Mouse (Mus musculus) thymus, adult 2 months (tissue): ENCODE measurements around the gene Pyy. TPM values are rescaled to one million over a fixed set of nuclear protein-coding genes. Genes with fewer than 3 reads are reported as not detected.
A peak's percentile ranks its signal among the peaks of the same experiment; 100 is the strongest.

Experiments
- DNase-seq: peaks from one replicate; pipeline ENCODE4 v3.0.0; 2021
- H3K27ac ChIP-seq: fragments of 200-500 bp; 2 replicates; pipeline ENCODE4 v1.5.1; 2012; ENCODE audit warnings: low read length, control low read depth; ENCODE audit not compliant: control insufficient read depth, insufficient read depth
- H3K27me3 ChIP-seq: fragments of 200-500 bp; 2 replicates; pipeline ENCODE4 v1.6.1; 2012; ENCODE audit warnings: mild to moderate bottlenecking, low read length, moderate library complexity, mixed read lengths; ENCODE audit not compliant: control insufficient read depth, insufficient read depth
- H3K36me3 ChIP-seq: fragments of 200-500 bp; 2 replicates; pipeline ENCODE4 v1.6.1; 2012; ENCODE audit warnings: mild to moderate bottlenecking, low read length, moderate library complexity; ENCODE audit not compliant: control insufficient read depth, insufficient read depth
- H3K4me1 ChIP-seq: fragments of 200-500 bp; replicated peaks from 2 replicates; pipeline ENCODE4 v1.6.1; 2012; ENCODE audit warnings: low read length; ENCODE audit not compliant: control insufficient read depth, insufficient read depth
- H3K4me3 ChIP-seq: fragments of 200-500 bp; 2 replicates; pipeline ENCODE4 v1.5.1; 2012; ENCODE audit warnings: mild to moderate bottlenecking, low read length, control low read depth, moderate library complexity; ENCODE audit not compliant: control insufficient read depth, insufficient read depth
- CTCF ChIP-seq: fragments of 200-500 bp; IDR thresholded peaks from 2 replicates; pipeline ENCODE4 v1.5.1; 2012; ENCODE audit warnings: mild to moderate bottlenecking, control low read depth, low read length, moderate library complexity, borderline replicate concordance; ENCODE audit not compliant: control insufficient read depth, poor library complexity, insufficient read depth; ENCODE audit errors: extremely low read depth
- POLR2A ChIP-seq: fragments of 200-500 bp; IDR thresholded peaks from 2 replicates; pipeline ENCODE4 v1.6.1; 2012; ENCODE audit warnings: mild to moderate bottlenecking, low read length, control low read depth, moderate library complexity; ENCODE audit not compliant: control insufficient read depth, poor library complexity, insufficient read depth; ENCODE audit errors: extremely low read depth
- WGBS: fragments of 180-500 bp; shearing (Covaris S2); methylation state at CpG from one replicate; pipeline ENCODE4 v1.1.7; 2018; 5-methylcytosine and 5-hydroxymethylcytosine counted together
- polyA plus RNA-seq: library from polyadenylated mRNA; depleted of rRNA; stranded (reverse); fragments of >200 nt; gene quantifications from 2 replicates; pipeline ENCODE4 v1.2.3, GENCODE M21; 2012

Gene Pyy
- polyA plus RNA-seq, 1 experiment, result 53.2 TPM

DNA sequence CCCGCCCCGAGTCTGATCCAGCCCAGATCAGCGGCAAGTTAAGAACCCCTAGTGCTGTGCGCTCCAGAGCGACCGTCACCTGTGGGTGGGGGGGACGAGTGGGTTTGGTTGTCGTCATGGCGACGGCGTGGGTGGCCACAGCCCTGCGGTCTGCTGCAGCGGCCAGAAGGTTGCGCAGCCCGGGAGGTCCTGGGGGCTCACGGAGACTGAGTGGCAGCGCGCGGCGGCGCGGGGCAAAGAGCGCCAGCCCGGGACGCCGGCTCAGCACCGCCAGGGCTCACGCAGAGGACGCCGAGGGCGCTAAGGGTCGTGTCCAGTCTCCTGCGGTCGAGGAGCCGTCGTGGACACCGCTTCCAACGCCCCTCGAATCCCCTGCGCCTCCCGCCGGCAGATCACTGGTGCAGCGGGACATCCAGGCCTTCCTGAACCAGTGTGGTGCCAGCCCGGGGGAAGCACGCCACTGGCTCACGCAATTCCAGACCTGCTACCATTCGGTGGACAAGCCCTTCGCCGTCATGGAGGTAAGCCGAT is 37.9 kb upstream of the Pyy start, which contains the start of gene Nags:
TSS of gene Nags (plus strand) at position 43 of the 531 bp plus-strand sequence.
- WGBS, result 5% methylated on average over 50 of the region's 50 CpGs
- Histone ChIP-seq H3K27me3 (peaks cover 17% of the 10 kb centered on the region), H3K4me1 (no peaks in the 10 kb centered on the region), H3K36me3 (no peaks in the 10 kb centered on the region), H3K4me3 (no peak within 1 kb of the TSS), H3K27ac (no peak within 1 kb of the TSS)
- TF ChIP-seq CTCF, result no peak
- DNase-seq, result no peak

DNA sequence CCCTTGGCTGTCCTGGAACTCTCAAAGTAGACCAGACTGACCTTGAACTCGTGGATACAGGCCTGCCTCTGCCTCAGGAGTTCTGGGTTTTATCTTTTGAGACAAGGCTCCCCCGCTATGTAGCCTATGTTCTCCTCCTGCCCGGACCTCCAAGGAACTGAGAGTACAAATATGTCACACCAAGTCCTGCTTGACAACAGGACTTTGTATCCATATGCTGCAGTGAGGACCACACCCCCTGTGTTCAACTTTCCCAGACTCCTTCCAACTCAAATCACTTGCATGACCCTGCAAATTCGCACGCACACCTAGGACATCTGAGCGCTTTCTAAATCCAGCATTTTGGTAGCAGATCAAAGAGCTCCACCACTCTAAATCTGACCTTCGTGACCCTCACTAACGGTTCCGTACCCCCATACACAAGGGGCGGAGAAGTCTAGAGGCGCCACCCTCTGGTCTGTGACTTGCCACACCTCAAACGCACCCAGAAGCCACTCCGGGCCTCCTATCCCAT is 37.4 kb upstream of the Pyy start:
- Histone ChIP-seq H3K27me3 (peaks cover 17% of the 10 kb centered on the region), H3K36me3 (no peaks in the 10 kb centered on the region), H3K27ac (no peak overlapping the region), H3K4me3 (no peak overlapping the region), H3K4me1 (no peaks in the 10 kb centered on the region)
- TF ChIP-seq POLR2A (no peak), CTCF (no peak)
- no peak for DNase-seq
- 32% methylated on average over 13 of the region's 13 CpGs for WGBS

DNA sequence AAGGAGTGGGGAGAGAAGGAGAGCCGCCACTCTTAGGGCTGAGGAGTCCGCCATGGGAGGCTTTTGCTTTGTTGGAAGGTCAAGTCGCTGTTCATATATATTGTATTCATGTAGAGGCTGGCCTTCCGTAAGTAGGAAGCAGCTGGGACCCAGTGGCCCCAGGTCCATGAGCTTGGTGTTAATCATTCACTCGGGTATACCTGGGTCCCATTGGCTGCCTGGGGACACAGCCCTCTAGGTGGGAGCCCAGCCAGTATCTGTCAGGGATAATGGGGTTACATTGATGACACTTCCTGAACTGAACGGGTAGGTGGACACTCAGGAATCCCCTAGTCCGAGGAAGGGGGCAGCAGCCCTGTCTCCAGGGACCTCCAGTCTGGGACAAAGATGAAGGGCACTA is 34.7 kb upstream of the Pyy start:
- Histone ChIP-seq H3K27ac (no peak overlapping the region), H3K27me3 (peaks cover 14% of the 10 kb centered on the region), H3K4me3 (no peak overlapping the region), H3K36me3 (no peaks in the 10 kb centered on the region), H3K4me1 (no peaks in the 10 kb centered on the region)
- WGBS, result 76% methylated on average over 7 of the region's 7 CpGs
- TF ChIP-seq POLR2A (no peak), CTCF (no peak)
- DNase-seq, result no peak

- Histone ChIP-seq H3K27ac (no peak overlapping the region), H3K4me1 (no peaks in the 10 kb centered on the region), H3K4me3 (no peak overlapping the region), H3K36me3 (no peaks in the 10 kb centered on the region), H3K27me3 (peaks cover 8% of the 10 kb centered on the region)
- 2% methylated on average over 5 of the region's 5 CpGs for WGBS
- DNase-seq, result peak; percentile 59
- no peak for TF ChIP-seq CTCF
- no peak for TF ChIP-seq POLR2A
Measured at GRCm38 (mm10) chr11:102140508-102140907, 32.9 kb upstream of the Pyy start.

GRCm38 (mm10) chr11:102138447-102138740 is 30.8 kb upstream of the Pyy start:
- H3K27ac ChIP-seq, result no peak overlapping the region
- TF ChIP-seq POLR2A (no peak), CTCF (peak; percentile 81)
- no peaks in the 10 kb centered on the region for H3K4me1 ChIP-seq
- H3K36me3 ChIP-seq, result no peaks in the 10 kb centered on the region
- H3K4me3 ChIP-seq, result no peak overlapping the region
- DNase-seq, result peak; percentile 55
- WGBS, result 1% methylated on average over 18 of the region's 18 CpGs
- no peaks in the 10 kb centered on the region; the same call in 1 of the 2 replicates for H3K27me3 ChIP-seq

DNA sequence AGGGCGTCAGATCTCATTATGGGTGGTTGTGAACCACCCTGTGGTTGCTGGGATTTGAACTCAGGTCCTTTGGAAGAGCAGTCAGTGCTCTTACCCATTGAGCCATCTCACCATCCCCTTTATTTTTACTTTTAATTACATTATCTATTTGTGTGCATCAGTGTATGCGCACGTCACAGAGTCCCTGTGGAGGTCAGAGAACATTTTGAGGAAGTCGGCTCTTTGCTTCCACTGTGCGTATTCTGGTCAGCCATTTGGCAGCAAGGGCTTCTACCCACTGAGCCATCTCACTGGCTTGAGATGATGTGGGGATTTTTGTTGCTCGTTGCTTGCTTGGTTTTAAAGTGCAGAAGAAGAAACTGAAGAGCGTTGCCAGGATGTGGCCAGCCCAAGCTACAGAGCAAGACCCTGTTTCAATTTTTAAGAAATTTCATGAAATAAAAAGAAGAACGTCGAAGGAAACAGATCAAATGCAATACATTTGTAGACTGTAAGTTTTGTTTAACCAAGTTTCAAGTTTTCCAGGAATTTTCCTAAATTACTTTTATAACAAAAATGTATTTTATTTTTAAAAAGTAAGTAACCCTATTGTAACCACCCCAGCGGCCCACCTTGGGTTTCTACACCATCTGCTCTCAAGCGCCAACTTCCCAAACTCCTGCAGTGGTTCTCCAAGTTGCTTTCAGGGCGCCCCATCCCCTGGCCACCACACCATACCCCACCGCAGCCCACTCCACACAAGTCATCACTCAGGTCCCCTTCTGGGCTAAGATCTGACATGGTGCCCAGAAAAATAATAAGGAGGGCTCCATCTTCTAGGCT is 30.2 kb upstream of the Pyy start:
- Histone ChIP-seq H3K27ac (no peak overlapping the region), H3K4me3 (no peak overlapping the region), H3K27me3 (no peaks in the 10 kb centered on the region; the same call in 1 of the 2 replicates), H3K36me3 (no peaks in the 10 kb centered on the region), H3K4me1 (no peaks in the 10 kb centered on the region)
- TF ChIP-seq POLR2A (no peak), CTCF (no peak)
- WGBS, result 23% methylated on average over 13 of the region's 13 CpGs
- DNase-seq, result no peak
